8 mouse cellular contexts compared by ENCODE assay signal in genomic region chr19:4099837-4100717, GRCm38 (mm10). TPM values are rescaled to one million over a fixed set of nuclear protein-coding genes. Genes with fewer than 3 reads are reported as not detected.
A peak's percentile ranks its signal among the peaks of the same experiment; 100 is the strongest.
DNase-seq lines count a peak whose midpoint lies in the region; ATAC-seq and TF ChIP-seq lines count a peak whose summit lies in the region.

Gene Pitpnm1 (plus strand): TSS chr19:4099998.

- no peak for TF ChIP-seq CTCF in E14TG2a.4 (conservative IDR thresholded peaks at IDR 0.05; ENCODE audit: low read length)

- ATAC-seq in forebrain, embryonic 16.5 days, result no peak
- ATAC-seq in hindbrain, embryonic 11.5 days (ENCODE audit: low FRiP score), result no peak

- peak within 1 kb of the TSS; percentile 62 for H3K9ac ChIP-seq in forebrain, embryonic 16.5 days (replicated peaks; ENCODE audit: low read depth, low read length)
- H3K9ac ChIP-seq in hindbrain, embryonic 11.5 days (ENCODE audit: low read depth, low read length), result peak within 1 kb of the TSS; percentile 48

- peaks cover 44% of the 10 kb centered on the region for H3K27me3 ChIP-seq in E14TG2a.4 (ENCODE audit: insufficient read depth, low read length)
- H3K27me3 ChIP-seq in forebrain, embryonic 16.5 days (replicated peaks; ENCODE audit: control insufficient read depth, insufficient read depth, low read length), result peaks cover 6% of the 10 kb centered on the region
- peaks cover 23% of the 10 kb centered on the region for H3K27me3 ChIP-seq in hindbrain, embryonic 11.5 days (ENCODE audit: control insufficient read depth, insufficient read depth, low read length)

- peaks cover 11% of the 10 kb centered on the region for H3K36me3 ChIP-seq in E14TG2a.4 (ENCODE audit: insufficient read depth, low read length)
- no peaks in the 10 kb centered on the region for H3K36me3 ChIP-seq in forebrain, embryonic 16.5 days (ENCODE audit: control insufficient read depth, insufficient read depth)
- H3K36me3 ChIP-seq in hindbrain, embryonic 11.5 days (ENCODE audit: control insufficient read depth, insufficient read depth, low read length), result no peaks in the 10 kb centered on the region

- H3K4me3 ChIP-seq in E14TG2a.4 (replicated peaks; ENCODE audit: low read length), result peak within 1 kb of the TSS; percentile 90
- peak within 1 kb of the TSS; percentile 87 for H3K4me3 ChIP-seq in brown adipose tissue, adult 24 weeks (ENCODE audit: insufficient read depth, low read depth, low read length)
- H3K4me3 ChIP-seq in forebrain, embryonic 16.5 days (replicated peaks; ENCODE audit: low read length), result peak within 1 kb of the TSS; percentile 58
- H3K4me3 ChIP-seq in hindbrain, embryonic 11.5 days (ENCODE audit: low read depth, low read length), result peak within 1 kb of the TSS; percentile 46

- H3K4me2 ChIP-seq in forebrain, embryonic 16.5 days (ENCODE audit: low read length), result peak within 1 kb of the TSS; percentile 64
- peak within 1 kb of the TSS; percentile 89 for H3K4me2 ChIP-seq in hindbrain, embryonic 11.5 days (replicated peaks; ENCODE audit: low read depth, low read length)

- under 1% methylated on average over 53 of the region's 53 CpGs for WGBS in forebrain, embryonic 16.5 days
- 1% methylated on average over 53 of the region's 53 CpGs for WGBS in hindbrain, embryonic 11.5 days

- H3K4me1 ChIP-seq in E14TG2a.4 (replicated peaks; ENCODE audit: low read depth, low read length), result peaks cover 61% of the 10 kb centered on the region
- peaks cover 9% of the 10 kb centered on the region for H3K4me1 ChIP-seq in brown adipose tissue, adult 24 weeks (ENCODE audit: control insufficient read depth, insufficient read depth, insufficient read length, low read length)
- peaks cover 43% of the 10 kb centered on the region for H3K4me1 ChIP-seq in forebrain, embryonic 16.5 days (replicated peaks; ENCODE audit: control insufficient read depth, insufficient read depth, low read length)
- H3K4me1 ChIP-seq in hindbrain, embryonic 11.5 days (replicated peaks; ENCODE audit: control insufficient read depth, insufficient read depth, low read length), result peaks cover 14% of the 10 kb centered on the region

- peak; percentile 59 for DNase-seq in hindbrain, embryonic 11.5 days (ENCODE audit: low spot score)
- no peak for DNase-seq in layer of hippocampus, postnatal 36 days
- peak; percentile 87 for DNase-seq in lung, postnatal 36 days
- peak; percentile 64 for DNase-seq in right cerebral cortex, postnatal 25 days
- DNase-seq in urinary bladder, postnatal 36 days (ENCODE audit: low spot score in 2 of 2), result peak; percentile 76 to 81

- peak within 1 kb of the TSS; percentile 70 for H3K27ac ChIP-seq in brown adipose tissue, adult 24 weeks (replicated peaks; ENCODE audit: low read depth, low read length)
- no peak within 1 kb of the TSS for H3K27ac ChIP-seq in forebrain, embryonic 16.5 days (ENCODE audit: low read length)
- H3K27ac ChIP-seq in hindbrain, embryonic 11.5 days (ENCODE audit: low read depth, low read length), result no peak within 1 kb of the TSS

- no peaks in the 10 kb centered on the region for H3K9me3 ChIP-seq in E14TG2a.4 (ENCODE audit: low read length)
- H3K9me3 ChIP-seq in forebrain, embryonic 16.5 days (ENCODE audit: control insufficient read depth, low read length), result no peaks in the 10 kb centered on the region
- H3K9me3 ChIP-seq in hindbrain, embryonic 11.5 days (ENCODE audit: control insufficient read depth, low read length), result no peaks in the 10 kb centered on the region

RNA-seq across cellular contexts. Expression of gene Pitpnm1, which starts in this region (rescaled TPM):
- polyA plus RNA-seq in brown adipose tissue, adult 24 weeks (2012; ENCODE audit: insufficient read depth, insufficient read length, missing spikeins), result 14.8 and 17.2 TPM in 2 replicates
- 49.6 and 75.5 TPM in 2 replicates for polyA plus RNA-seq in forebrain, embryonic 16.5 days (2015; fragmentation: Nextera tagmentation; extraction: Ambion mirVana)
- 12.2 and 15.4 TPM in 2 replicates for polyA plus RNA-seq in hindbrain, embryonic 11.5 days (2014; fragmentation: Nextera tagmentation; extraction: Ambion mirVana)
- 100 to 1,000 TPM; 169 to 174 TPM for total RNA-seq in layer of hippocampus, postnatal 36 days (2021)

Comparison
In these comparisons a context has a peak if more than half of its experiments do, and no peak if none do; other contexts are left out.
1. DNase-seq: peak in hindbrain, embryonic 11.5 days (single experiment), lung, postnatal 36 days (single experiment), right cerebral cortex, postnatal 25 days (single experiment) and urinary bladder, postnatal 36 days (2 of 2); none in layer of hippocampus, postnatal 36 days (0 of 2).
2. Peak in every context shown above with its lines, with median percentiles within 50 percentile points of each other: H3K4me3 ChIP-seq.